Mouse (Mus musculus) myocyte (in vitro differentiated cells): ENCODE data around the gene Plppr5. TPM values are rescaled to one million over a fixed set of nuclear protein-coding genes. Genes with fewer than 3 reads are reported as not detected.

Experiments used
- H3K27me3 ChIP-seq: one replicate; pipeline ENCODE4 v1.6.1; 2011; ENCODE audit not compliant: control insufficient read depth, insufficient read depth, insufficient read length
- H3K36me3 ChIP-seq: one replicate; pipeline ENCODE4 v1.6.1; 2011; ENCODE audit not compliant: control insufficient read depth, insufficient read depth
- H3K4me2 ChIP-seq: one replicate; pipeline ENCODE4 v1.6.1; 2011; ENCODE audit warnings: low read depth, control low read depth
- H3K4me3 ChIP-seq: one replicate; pipeline ENCODE4 v1.5.1; 2011; ENCODE audit warnings: mild to moderate bottlenecking, control low read depth, moderate library complexity
- H3K79me2 ChIP-seq: one replicate; pipeline ENCODE4 v1.6.1; 2011; ENCODE audit not compliant: control insufficient read depth, insufficient read depth
- H3ac ChIP-seq: one replicate; pipeline ENCODE4 v1.6.1; 2011; ENCODE audit not compliant: control insufficient read depth, insufficient read length
- CEBPB ChIP-seq: IDR thresholded peaks from 2 replicates; pipeline ENCODE4 v1.6.1; 2011; ENCODE audit warnings: mild to moderate bottlenecking, moderate library complexity; ENCODE audit not compliant: poor library complexity, insufficient read depth, severe bottlenecking
- E2F4 ChIP-seq: IDR thresholded peaks from one replicate; pipeline ENCODE4 v1.6.1; 2011; ENCODE audit warnings: mild to moderate bottlenecking, control low read depth, moderate library complexity; ENCODE audit not compliant: insufficient read depth
- MAX ChIP-seq: IDR thresholded peaks from one replicate; pipeline ENCODE4 v1.6.1; 2011; ENCODE audit warnings: low read depth, mild to moderate bottlenecking, control low read depth
- MYOD1 ChIP-seq, 3 experiments: IDR thresholded peaks; one replicate each; pipeline ENCODE4 v1.6.1; 2011; ENCODE audit warnings: control low read depth in 2 of 3, low read depth in 2 of 3, mild to moderate bottlenecking in 2 of 3, moderate library complexity in 1 of 3; ENCODE audit not compliant: insufficient read length in 2 of 3, control insufficient read depth in 1 of 3
- MYOG ChIP-seq, 3 experiments: IDR thresholded peaks; one replicate each; pipeline ENCODE4 v1.6.1; 2011; ENCODE audit warnings: control low read depth in 2 of 3, low read depth in 2 of 3, mild to moderate bottlenecking in 2 of 3; ENCODE audit not compliant: insufficient read length in 2 of 3, control insufficient read depth in 1 of 3, insufficient read depth in 1 of 3
- POLR2A ChIP-seq: IDR thresholded peaks from one replicate; pipeline ENCODE4 v1.6.1; 2011; ENCODE audit warnings: low read depth, mild to moderate bottlenecking, control low read depth, moderate library complexity; ENCODE audit not compliant: insufficient read length
- POLR2AphosphoS2 ChIP-seq: IDR thresholded peaks from one replicate; pipeline ENCODE4 v1.6.1; 2011; ENCODE audit warnings: low read depth, control low read depth; ENCODE audit not compliant: insufficient read length
- REST ChIP-seq: IDR thresholded peaks from one replicate; pipeline ENCODE4 v1.6.1; 2011; ENCODE audit warnings: mild to moderate bottlenecking, control low read depth, moderate library complexity; ENCODE audit not compliant: insufficient read depth, insufficient read length
- SRF ChIP-seq: IDR thresholded peaks from one replicate; pipeline ENCODE4 v1.6.1; 2011; ENCODE audit warnings: low read depth; ENCODE audit not compliant: control insufficient read depth, insufficient read length
- TCF12 ChIP-seq: IDR thresholded peaks from one replicate; pipeline ENCODE4 v1.6.1; 2011; ENCODE audit warnings: mild to moderate bottlenecking, control low read depth; ENCODE audit not compliant: poor library complexity, insufficient read depth, severe bottlenecking
- TCF3 ChIP-seq: IDR thresholded peaks from one replicate; pipeline ENCODE4 v1.6.1; 2011; ENCODE audit warnings: low read depth, control low read depth; ENCODE audit not compliant: insufficient read length
- USF1 ChIP-seq: IDR thresholded peaks from one replicate; pipeline ENCODE4 v1.6.1; 2011; ENCODE audit warnings: low read depth, mild to moderate bottlenecking, control low read depth, moderate library complexity
- polyA plus RNA-seq: library from polyadenylated mRNA; unstranded; fragments of >200 nt; fragmentation: generic; extraction: Trizol; gene quantifications from one replicate; pipeline ENCODE4 v1.2.1, GENCODE M21; 2012; ENCODE audit warnings: missing spikeins

Plppr5 gene
- polyA plus RNA-seq, 1 experiment: not detected

GRCm38 (mm10) chr3:117602404-117602803 is 27.8 kb downstream of the Plppr5 start:
- H3K27me3 ChIP-seq: no peaks in the 10 kb centered on the region
- no peaks in the 10 kb centered on the region for H3K79me2 ChIP-seq
- H3K4me2 ChIP-seq: no peak overlapping the region
- H3K36me3 ChIP-seq: no peaks in the 10 kb centered on the region
- no peak for TF ChIP-seq TCF3
- no peak for TF ChIP-seq TCF12
- TF ChIP-seq POLR2AphosphoS2: no peak
- no peak for TF ChIP-seq E2F4
- no peak for TF ChIP-seq CEBPB
- no peak for TF ChIP-seq REST
- TF ChIP-seq MYOD1 (IDR thresholded peaks at IDR 0.05; ENCODE audit: control insufficient read depth in 1 of 3, insufficient read length in 2 of 3, low read depth in 2 of 3): no peak
- TF ChIP-seq MAX: no peak
- H3K4me3 ChIP-seq: no peak overlapping the region
- H3ac ChIP-seq: no peak overlapping the region

- no peak overlapping the region for H3K4me2 ChIP-seq
- no peak overlapping the region for H3ac ChIP-seq
- no peak overlapping the region for H3K4me3 ChIP-seq
- TF ChIP-seq MYOG (IDR thresholded peaks at IDR 0.05; ENCODE audit: control insufficient read depth in 1 of 3, insufficient read depth in 1 of 3, insufficient read length in 2 of 3, low read depth in 2 of 3): no peak
- no peak for TF ChIP-seq SRF
- no peak for TF ChIP-seq TCF3
- TF ChIP-seq MYOD1 (IDR thresholded peaks at IDR 0.05; ENCODE audit: control insufficient read depth in 1 of 3, insufficient read length in 2 of 3, low read depth in 2 of 3): no peak
- TF ChIP-seq TCF12: no peak
- no peak for TF ChIP-seq CEBPB
- TF ChIP-seq POLR2AphosphoS2: no peak
- no peak for TF ChIP-seq USF1
- no peak for TF ChIP-seq REST
- TF ChIP-seq E2F4: no peak
- TF ChIP-seq MAX: no peak
- TF ChIP-seq POLR2A: no peak
- no peaks in the 10 kb centered on the region for H3K36me3 ChIP-seq
- no peaks in the 10 kb centered on the region for H3K27me3 ChIP-seq
- no peaks in the 10 kb centered on the region for H3K79me2 ChIP-seq
These were observed 28.8 kb downstream of the Plppr5 start for GRCm38 (mm10) chr3:117603458-117603857.

- Histone ChIP-seq H3K4me2 (no peak overlapping the region), H3K4me3 (no peak overlapping the region), H3ac (no peak overlapping the region), H3K79me2 (no peaks in the 10 kb centered on the region), H3K27me3 (no peaks in the 10 kb centered on the region), H3K36me3 (no peaks in the 10 kb centered on the region)
- no peak for TF ChIP-seq E2F4
- TF ChIP-seq USF1: no peak
- TF ChIP-seq POLR2A: no peak
- no peak for TF ChIP-seq MYOG (IDR thresholded peaks at IDR 0.05; ENCODE audit: control insufficient read depth in 1 of 3, insufficient read depth in 1 of 3, insufficient read length in 2 of 3, low read depth in 2 of 3)
These were observed 31.7 kb downstream of the Plppr5 start for GRCm38 (mm10) chr3:117606383-117606782.

- Histone ChIP-seq H3ac (no peak overlapping the region), H3K36me3 (no peaks in the 10 kb centered on the region), H3K4me3 (no peak overlapping the region), H3K4me2 (no peak overlapping the region), H3K79me2 (no peaks in the 10 kb centered on the region), H3K27me3 (no peaks in the 10 kb centered on the region)
- TF ChIP-seq SRF (no peak), REST (no peak), MYOD1 (IDR thresholded peaks at IDR 0.05; ENCODE audit: control insufficient read depth in 1 of 3, insufficient read length in 2 of 3, low read depth in 2 of 3) (no peak), MAX (no peak), MYOG (IDR thresholded peaks at IDR 0.05; ENCODE audit: control insufficient read depth in 1 of 3, insufficient read depth in 1 of 3, insufficient read length in 2 of 3, low read depth in 2 of 3) (no peak), CEBPB (no peak), TCF12 (no peak), USF1 (no peak), E2F4 (no peak), POLR2AphosphoS2 (no peak)
These were observed 36.8 kb downstream of the Plppr5 start for GRCm38 (mm10) chr3:117611453-117611852.

GRCm38 (mm10) chr3:117614856-117615255 is 40.2 kb downstream of the Plppr5 start:
- no peaks in the 10 kb centered on the region for H3K79me2 ChIP-seq
- H3ac ChIP-seq: no peak overlapping the region
- no peak overlapping the region for H3K4me2 ChIP-seq
- H3K36me3 ChIP-seq: no peaks in the 10 kb centered on the region
- no peak for TF ChIP-seq SRF
- TF ChIP-seq POLR2AphosphoS2: no peak
- TF ChIP-seq REST: no peak
- no peak for TF ChIP-seq TCF12
- no peak for TF ChIP-seq MAX
- TF ChIP-seq USF1: no peak
- no peak for TF ChIP-seq TCF3
- no peak for TF ChIP-seq CEBPB
- TF ChIP-seq MYOD1 (IDR thresholded peaks at IDR 0.05; ENCODE audit: control insufficient read depth in 1 of 3, insufficient read length in 2 of 3, low read depth in 2 of 3): no peak
- no peak for TF ChIP-seq MYOG (IDR thresholded peaks at IDR 0.05; ENCODE audit: control insufficient read depth in 1 of 3, insufficient read depth in 1 of 3, insufficient read length in 2 of 3, low read depth in 2 of 3)
- no peak for TF ChIP-seq E2F4
- no peak for TF ChIP-seq POLR2A
- H3K4me3 ChIP-seq: no peak overlapping the region
- H3K27me3 ChIP-seq: no peaks in the 10 kb centered on the region
